Mouse (Mus musculus): Measurements from ENCODE around the gene Kdsr.
"Not testable (repeated sequence)": the region's sequence is repeated elsewhere in the genome, so short reads cannot be mapped to it uniquely, and the experiment has no call there.

The Kdsr gene

GRCm38 (mm10) chr1:106739810-106740209 is 19.7 kb downstream of the Kdsr start:
- DNase-seq (ENCODE audit: low spot score), result no peak

GRCm38 (mm10) chr1:106738092-106738491 is 21.4 kb downstream of the Kdsr start:
- peak; percentile 12 for DNase-seq (ENCODE audit: low spot score)

GRCm38 (mm10) chr1:106736211-106736610 is 23.3 kb downstream of the Kdsr start:
- no peak for DNase-seq (ENCODE audit: low spot score)

GRCm38 (mm10) chr1:106735586-106735985 is 23.9 kb downstream of the Kdsr start:
- DNase-seq (ENCODE audit: low spot score), result no peak

- no peak for DNase-seq (ENCODE audit: low spot score)
Measured at GRCm38 (mm10) chr1:106722061-106722460, 37.5 kb downstream of the Kdsr start.

GRCm38 (mm10) chr1:106717736-106718135 is 41.8 kb downstream of the Kdsr start:
- DNase-seq (ENCODE audit: low spot score), result not testable (repeated sequence)

DNA sequence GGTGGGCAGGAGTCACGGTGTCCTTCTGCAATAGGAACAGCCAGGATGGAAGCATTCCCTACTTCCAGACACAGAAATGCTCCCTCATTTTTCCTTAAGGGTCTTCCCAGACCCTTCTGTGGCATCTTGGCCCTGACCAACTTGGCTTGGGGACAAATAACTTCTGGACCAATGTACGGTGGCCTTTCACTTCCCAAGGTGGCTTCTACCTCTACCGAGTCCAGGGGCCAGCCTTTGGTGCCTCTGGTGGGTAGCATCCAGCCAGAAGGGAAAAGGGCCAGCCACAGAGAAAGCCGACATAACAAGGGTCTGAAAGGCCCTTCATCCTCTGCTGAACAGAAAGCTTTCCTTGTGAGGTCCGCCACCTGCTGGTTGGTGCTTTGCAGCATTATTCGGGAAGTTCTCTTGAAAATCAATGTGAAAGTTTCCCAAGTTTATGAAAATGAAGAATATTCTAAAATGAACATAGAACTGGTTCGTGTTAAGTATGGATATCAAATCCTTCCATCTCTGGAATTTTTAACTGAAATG is 42.4 kb downstream of the Kdsr start:
- DNase-seq (ENCODE audit: low spot score), result peak; percentile 18

GRCm38 (mm10) chr1:106716141-106716540 is 43.4 kb downstream of the Kdsr start:
- no peak for DNase-seq (ENCODE audit: low spot score)

DNA sequence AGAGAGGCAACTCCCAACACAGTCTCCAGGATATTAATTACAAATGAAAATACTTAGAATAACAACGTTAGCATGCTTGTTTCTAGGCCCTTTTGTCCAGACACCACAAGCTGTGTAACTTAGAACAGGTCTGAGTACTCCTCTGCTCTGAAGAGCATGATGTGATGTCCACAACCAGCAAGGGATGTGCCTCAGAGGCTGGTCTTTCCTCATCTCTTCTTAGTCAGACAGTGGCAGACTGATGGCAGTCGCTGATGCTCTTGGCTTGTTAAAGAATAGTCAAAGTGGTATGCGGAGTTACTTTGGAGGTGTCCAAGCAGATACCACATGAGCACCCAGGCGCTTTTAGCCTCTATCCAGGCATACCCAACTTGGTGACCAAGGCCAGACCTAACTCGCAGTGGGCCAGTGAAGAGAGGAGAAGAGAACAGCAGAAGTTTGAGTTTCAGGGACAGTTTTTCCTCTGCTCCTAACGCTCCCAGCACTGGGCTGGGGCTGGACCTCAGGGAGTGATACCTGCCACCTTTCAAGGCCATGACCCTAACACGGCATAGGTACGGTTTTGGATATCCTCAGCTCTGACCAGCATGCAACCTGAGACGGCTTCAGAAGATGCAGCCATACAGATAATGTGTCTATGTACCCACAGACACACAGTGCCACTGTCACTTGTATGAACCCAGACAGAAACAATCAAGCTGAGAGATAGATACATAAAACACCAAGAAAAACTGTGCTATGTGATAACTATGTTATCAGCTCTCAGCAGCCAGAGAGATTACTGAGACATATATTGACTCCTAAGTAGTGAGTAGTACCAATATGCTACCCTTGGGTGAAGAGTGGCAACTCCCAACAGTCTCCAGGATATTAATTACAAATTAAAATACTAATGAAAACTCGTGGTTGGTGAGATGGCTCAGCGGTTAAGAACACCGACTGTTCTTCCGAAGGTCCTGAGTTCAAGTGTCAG is 44.1 kb downstream of the Kdsr start:
- DNase-seq (ENCODE audit: low spot score), result no peak

- DNase-seq (ENCODE audit: low spot score), result no peak
Measured at GRCm38 (mm10) chr1:106714530-106714981, 45.0 kb downstream of the Kdsr start.

DNA sequence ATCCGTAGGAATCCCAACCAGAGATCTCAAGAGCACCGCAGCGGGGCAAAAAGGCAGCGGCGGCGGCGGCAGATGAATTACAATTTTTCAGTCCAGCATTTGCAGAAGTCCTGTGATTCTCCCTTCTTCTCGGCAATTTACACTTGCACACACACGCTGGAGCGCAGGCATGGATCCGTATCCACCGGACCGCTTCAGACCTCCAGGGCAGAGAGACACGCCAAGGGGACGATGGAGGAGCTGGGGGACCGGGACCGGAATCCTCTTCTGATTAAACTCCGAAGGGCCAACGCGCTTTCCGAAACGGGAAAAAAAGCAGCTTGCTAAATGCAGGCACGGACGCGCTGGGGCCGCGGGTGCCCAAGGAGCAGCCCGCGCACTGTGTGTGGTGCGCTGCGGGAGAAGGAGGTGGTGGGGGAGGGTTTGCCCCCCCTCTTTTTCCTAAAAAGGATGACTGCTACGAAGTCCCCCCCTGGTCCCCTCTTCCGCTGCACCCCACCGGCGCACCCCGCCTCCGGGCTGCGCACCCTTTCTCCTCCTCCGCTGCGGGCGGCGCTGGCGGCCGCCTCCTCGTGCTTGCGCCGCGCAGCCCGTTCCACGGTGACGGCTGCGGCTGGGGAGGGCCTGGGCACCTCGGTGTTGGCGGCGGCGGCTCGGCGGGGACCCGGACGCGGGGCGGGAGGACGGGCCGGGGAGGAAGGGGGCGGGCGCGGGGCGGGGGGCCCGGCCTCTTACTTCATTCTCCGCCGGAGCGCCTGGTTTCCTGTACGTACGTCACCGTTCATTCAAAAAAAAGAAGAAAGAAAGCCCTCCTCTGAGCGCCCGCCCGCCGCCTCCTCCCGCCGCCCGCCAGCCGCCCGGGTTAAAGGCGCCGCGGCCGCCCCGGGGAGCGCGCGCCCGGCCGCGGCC is 45.7 kb downstream of the Kdsr start, which contains the start of gene Bcl2:
Bcl2 (minus strand) TSS at position 654 of the 909 bp plus-strand sequence.
- peak; percentile 45 for DNase-seq (ENCODE audit: low spot score)

DNA sequence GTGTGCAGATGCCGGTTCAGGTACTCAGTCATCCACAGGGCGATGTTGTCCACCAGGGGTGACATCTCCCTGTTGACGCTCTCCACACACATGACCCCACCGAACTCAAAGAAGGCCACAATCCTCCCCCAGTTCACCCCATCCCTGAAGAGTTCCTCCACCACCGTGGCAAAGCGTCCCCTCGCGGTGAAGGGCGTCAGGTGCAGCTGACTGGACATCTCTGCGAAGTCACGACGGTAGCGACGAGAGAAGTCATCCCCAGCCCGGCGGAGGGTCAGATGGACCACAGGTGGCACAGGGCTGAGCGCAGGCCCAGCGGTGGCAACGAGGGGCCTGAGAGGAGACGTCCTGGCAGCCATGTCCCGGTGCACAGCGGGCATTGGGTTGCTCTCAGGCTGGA is 47.2 kb downstream of the Kdsr start:
- peak; percentile 29 for DNase-seq (ENCODE audit: low spot score)

- DNase-seq (ENCODE audit: low spot score), result no peak
Measured at GRCm38 (mm10) chr1:106711356-106712125, 48.0 kb downstream of the Kdsr start.

DNA sequence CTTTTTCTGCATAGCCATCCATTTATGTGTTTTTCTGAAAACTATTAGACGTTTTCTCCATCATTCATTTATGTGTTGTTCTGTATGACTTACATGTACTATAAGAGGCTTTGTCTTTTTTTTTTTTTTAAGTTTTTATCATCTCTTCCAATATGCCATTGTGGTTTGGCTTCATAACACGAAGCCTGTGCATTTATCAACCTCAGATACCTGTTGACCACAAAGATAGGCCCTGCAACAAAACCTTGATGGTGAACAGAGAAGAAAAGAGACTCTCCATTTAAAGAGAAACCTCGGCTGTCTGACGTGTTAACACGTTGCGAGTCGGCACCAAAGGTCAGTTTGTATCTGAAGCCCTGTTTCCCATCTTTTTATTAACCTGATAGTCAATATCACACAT is 49.3 kb downstream of the Kdsr start:
- DNase-seq (ENCODE audit: low spot score), result no peak

DNA sequence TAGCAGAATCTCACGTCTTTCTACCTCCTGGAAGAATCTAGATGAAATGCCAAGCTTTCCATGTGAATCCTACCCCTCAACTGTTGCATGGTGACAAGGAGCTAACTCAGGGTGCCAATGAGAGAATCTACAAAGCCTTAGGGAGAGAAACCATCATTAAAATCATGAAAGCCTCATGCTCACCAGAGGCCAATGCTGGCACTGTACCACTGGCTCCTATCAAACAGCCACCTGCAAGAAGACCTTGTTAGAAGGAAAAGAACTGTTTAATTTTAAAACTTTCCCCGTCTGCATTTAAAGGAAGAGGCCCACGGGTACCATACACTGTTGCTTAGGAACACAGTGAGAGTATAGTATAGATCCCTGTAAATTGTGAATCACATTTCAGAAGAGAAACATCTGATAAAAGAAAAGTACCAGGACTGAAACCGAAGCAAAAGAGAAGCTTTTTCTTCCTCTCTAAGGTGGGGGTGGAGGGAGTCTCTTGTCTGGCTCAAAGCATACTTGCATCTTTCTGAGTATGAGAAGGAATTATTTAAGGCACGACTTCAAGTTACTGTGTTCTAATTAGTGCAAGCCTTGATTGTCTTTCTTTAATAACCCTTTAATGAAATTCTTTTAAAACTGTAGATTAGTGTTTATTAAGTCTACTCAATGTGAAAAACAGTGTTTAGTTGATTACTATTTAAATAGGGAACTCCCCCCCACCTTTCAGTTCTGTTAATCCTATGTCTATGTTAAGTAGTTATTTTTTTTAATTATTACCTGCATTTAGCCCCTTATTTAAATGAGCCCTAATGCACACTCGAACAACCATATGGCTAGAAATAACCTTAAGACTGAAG is 52.3 kb downstream of the Kdsr start:
- DNase-seq (ENCODE audit: low spot score), result no peak

GRCm38 (mm10) chr1:106703183-106703582 is 56.3 kb downstream of the Kdsr start:
- DNase-seq (ENCODE audit: low spot score), result no peak

GRCm38 (mm10) chr1:106702471-106703175 is 56.9 kb downstream of the Kdsr start:
- no peak for DNase-seq (ENCODE audit: low spot score)

DNA sequence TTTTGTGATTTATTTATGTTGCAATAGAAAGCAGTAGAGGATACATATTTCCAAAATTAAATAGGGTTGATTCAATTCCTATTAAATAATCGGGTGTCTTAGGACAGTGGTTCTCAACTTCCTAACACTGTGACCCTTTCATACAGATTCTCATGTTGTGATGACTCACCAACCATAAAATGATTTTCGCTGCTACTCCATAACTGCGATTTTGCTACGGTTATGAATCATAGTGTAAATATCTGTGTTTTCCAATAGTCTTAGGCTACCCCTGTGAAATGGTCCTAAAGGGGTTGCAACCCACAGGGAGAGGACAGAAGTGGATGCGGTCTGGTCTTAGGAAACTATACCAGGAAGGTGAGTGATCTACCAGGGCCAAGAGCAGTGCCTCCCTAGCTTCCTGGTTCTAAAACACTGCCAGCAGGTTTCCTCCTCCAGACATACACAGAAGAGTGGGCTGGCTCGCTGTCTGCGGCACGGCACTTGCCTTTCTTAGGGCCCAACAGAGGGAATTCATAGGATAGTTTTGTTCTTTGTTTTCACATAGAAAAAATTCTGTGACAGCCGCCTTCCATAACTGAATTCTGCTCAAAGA is 58.9 kb downstream of the Kdsr start:
- DNase-seq (ENCODE audit: low spot score), result no peak

GRCm38 (mm10) chr1:106696472-106696871 is 63.1 kb downstream of the Kdsr start:
- no peak for DNase-seq (ENCODE audit: low spot score)

All from spleen, adult 12 weeks (tissue).